In the genomic region with DNA sequence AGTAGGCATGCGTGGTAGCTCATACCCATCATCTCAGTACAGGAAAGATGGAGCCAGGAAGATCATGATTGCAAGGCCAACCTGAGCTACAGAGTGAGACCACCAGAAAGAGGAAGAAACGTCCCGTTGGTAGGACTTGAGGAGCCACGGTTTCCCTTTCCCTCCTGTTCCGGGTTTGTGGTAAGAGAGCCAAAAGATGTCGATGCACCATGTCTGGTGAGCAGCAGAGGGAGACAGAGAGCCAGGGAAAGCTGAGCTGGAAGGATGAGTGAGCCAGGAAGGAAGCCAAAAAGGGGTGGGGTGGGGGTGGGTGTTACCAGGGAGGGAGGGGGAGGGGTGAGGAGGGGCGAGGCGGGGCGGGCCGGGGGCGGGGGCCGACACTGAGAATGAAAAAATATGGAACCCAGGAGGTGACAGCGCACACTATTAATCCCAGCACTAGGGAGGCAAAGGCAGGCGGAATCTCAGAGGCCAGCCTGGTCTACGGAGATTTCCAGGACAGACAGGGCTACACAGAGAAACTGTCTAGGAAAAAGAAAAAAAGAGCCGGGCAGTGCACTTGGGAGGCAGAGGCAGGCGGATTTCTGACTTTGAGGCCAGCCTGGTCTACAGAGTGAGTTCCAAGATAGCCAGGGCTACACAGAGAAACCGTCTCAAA, we compare ENCODE assay signal across 8 mouse cellular contexts. TPM values are rescaled to one million over a fixed set of nuclear protein-coding genes. Genes with fewer than 3 reads are reported as not detected.
DNase-seq lines count a peak whose midpoint lies in the region; ATAC-seq lines count a peak whose summit lies in the region.

No protein-coding gene starts in this region.

- H3K4me3 ChIP-seq in embryonic facial prominence, embryonic 15.5 days (replicated peaks), result 0 out of 2 replicates have a peak overlapping the region, but pooled peaks have one; percentile 13
- H3K4me3 ChIP-seq in heart, embryonic 10.5 days, result peak overlapping the region; percentile 38
- H3K4me3 ChIP-seq in kidney, embryonic 15.5 days (replicated peaks), result 0 out of 2 replicates have a peak overlapping the region, but pooled peaks have one; percentile 11
- H3K4me3 ChIP-seq in neural tube, embryonic 11.5 days (ENCODE audit: low read depth, low read length), result no peak overlapping the region

- H3K9ac ChIP-seq in embryonic facial prominence, embryonic 15.5 days, result no peak overlapping the region
- no peak overlapping the region for H3K9ac ChIP-seq in kidney, embryonic 15.5 days
- H3K9ac ChIP-seq in neural tube, embryonic 11.5 days (ENCODE audit: low read length), result no peak overlapping the region

- no peaks in the 10 kb centered on the region for H3K27me3 ChIP-seq in embryonic facial prominence, embryonic 15.5 days
- no peaks in the 10 kb centered on the region for H3K27me3 ChIP-seq in heart, embryonic 10.5 days (ENCODE audit: insufficient read depth, poor library complexity, severe bottlenecking)
- H3K27me3 ChIP-seq in kidney, embryonic 15.5 days, result no peaks in the 10 kb centered on the region
- H3K27me3 ChIP-seq in neural tube, embryonic 11.5 days (ENCODE audit: control insufficient read depth, insufficient read depth, low read length), result no peaks in the 10 kb centered on the region

- no peak; the same call in 1 of the 2 replicates for ATAC-seq in embryonic facial prominence, embryonic 15.5 days (ENCODE audit: insufficient number of reproducible peaks, low FRiP score, low TSS enrichment, low read depth)
- no peak; the same call in 1 of the 2 replicates for ATAC-seq in kidney, embryonic 15.5 days (replicated peaks; ENCODE audit: low FRiP score)
- ATAC-seq in neural tube, embryonic 11.5 days (ENCODE audit: insufficient read depth, low FRiP score, low TSS enrichment), result no peak

- no peak overlapping the region for H3K27ac ChIP-seq in embryonic facial prominence, embryonic 15.5 days (replicated peaks)
- peak overlapping the region; percentile 73 for H3K27ac ChIP-seq in heart, embryonic 10.5 days
- no peak overlapping the region for H3K27ac ChIP-seq in kidney, embryonic 15.5 days
- H3K27ac ChIP-seq in neural tube, embryonic 11.5 days (ENCODE audit: low read depth, low read length), result no peak overlapping the region

- H3K4me2 ChIP-seq in embryonic facial prominence, embryonic 15.5 days (replicated peaks), result peak overlapping the region; percentile 39
- peak overlapping the region; percentile 40; the same call in 1 of the 2 replicates for H3K4me2 ChIP-seq in kidney, embryonic 15.5 days
- no peak overlapping the region for H3K4me2 ChIP-seq in neural tube, embryonic 11.5 days (ENCODE audit: low read depth)

- peak; percentile 67 for DNase-seq in CD4-positive helper T cell, adult 2 months (ENCODE audit: low read depth, low spot score)
- peak; percentile 84 for DNase-seq in adrenal gland, postnatal 10 days
- peak; percentile 88 for DNase-seq in heart, embryonic 10.5 days (ENCODE audit: low spot score)
- DNase-seq in liver, result peak; percentile 84
- peak; percentile 70 for DNase-seq in neural tube, embryonic 11.5 days (ENCODE audit: low spot score)
- peak; percentile 64 for DNase-seq in testis, postnatal 14 days (ENCODE audit: low spot score)

- H3K9me3 ChIP-seq in embryonic facial prominence, embryonic 15.5 days (replicated peaks), result no peaks in the 10 kb centered on the region
- no peaks in the 10 kb centered on the region for H3K9me3 ChIP-seq in heart, embryonic 10.5 days
- no peaks in the 10 kb centered on the region for H3K9me3 ChIP-seq in kidney, embryonic 15.5 days (replicated peaks)
- H3K9me3 ChIP-seq in neural tube, embryonic 11.5 days (ENCODE audit: control insufficient read depth, low read length), result no peaks in the 10 kb centered on the region

- H3K36me3 ChIP-seq in embryonic facial prominence, embryonic 15.5 days, result no peaks in the 10 kb centered on the region
- no peaks in the 10 kb centered on the region for H3K36me3 ChIP-seq in heart, embryonic 10.5 days
- H3K36me3 ChIP-seq in kidney, embryonic 15.5 days, result no peaks in the 10 kb centered on the region
- H3K36me3 ChIP-seq in neural tube, embryonic 11.5 days (ENCODE audit: control insufficient read depth, insufficient read depth, low read length), result no peaks in the 10 kb centered on the region

- WGBS in embryonic facial prominence, embryonic 15.5 days, result 22% methylated on average over 17 of the region's 18 CpGs
- 24% methylated on average over 17 of the region's 18 CpGs for WGBS in heart, embryonic 10.5 days
- WGBS in kidney, embryonic 15.5 days, result 33% methylated on average over 13 of the region's 18 CpGs
- WGBS in neural tube, embryonic 11.5 days, result 41% methylated on average over 12 of the region's 18 CpGs

- peaks cover 21% of the 10 kb centered on the region for H3K4me1 ChIP-seq in embryonic facial prominence, embryonic 15.5 days
- peaks cover 25% of the 10 kb centered on the region for H3K4me1 ChIP-seq in heart, embryonic 10.5 days
- H3K4me1 ChIP-seq in kidney, embryonic 15.5 days, result peaks cover 31% of the 10 kb centered on the region
- H3K4me1 ChIP-seq in neural tube, embryonic 11.5 days (ENCODE audit: control insufficient read depth, insufficient read depth, low read length), result peaks cover 11% of the 10 kb centered on the region

RNA-seq across cellular contexts. Expression of a gene that starts 14.0 kb away (rescaled TPM):
- total RNA-seq in adrenal gland, postnatal 10 days (2021), result 10 to 100 TPM; 17.5 to 25.7 TPM
- polyA plus RNA-seq in embryonic facial prominence, embryonic 15.5 days (2015; fragmentation: Nextera tagmentation; extraction: Ambion mirVana), result 17.0 and 18.6 TPM in 2 replicates
- 13.3 and 14.9 TPM in 2 replicates for polyA plus RNA-seq in heart, embryonic 10.5 days (2016; fragmentation: Nextera tagmentation; extraction: Ambion mirVana)
- polyA plus RNA-seq in kidney, embryonic 15.5 days (2015; fragmentation: Nextera tagmentation; extraction: Ambion mirVana), result 20.3 and 20.7 TPM in 2 replicates
- 20.1 and 25.3 TPM in 2 replicates for polyA plus RNA-seq in neural tube, embryonic 11.5 days (2014; fragmentation: Nextera tagmentation; extraction: Ambion mirVana)

RNA-seq across cellular contexts. Expression of a gene that starts 20.5 kb away (rescaled TPM):
- total RNA-seq in adrenal gland, postnatal 10 days (2021), result 10 to 100 TPM; 69.2 to 74.3 TPM
- polyA plus RNA-seq in embryonic facial prominence, embryonic 15.5 days (2015; fragmentation: Nextera tagmentation; extraction: Ambion mirVana), result 47.0 and 55.0 TPM in 2 replicates
- polyA plus RNA-seq in heart, embryonic 10.5 days (2016; fragmentation: Nextera tagmentation; extraction: Ambion mirVana), result 18.0 and 29.0 TPM in 2 replicates
- polyA plus RNA-seq in kidney, embryonic 15.5 days (2015; fragmentation: Nextera tagmentation; extraction: Ambion mirVana), result 26.8 and 28.8 TPM in 2 replicates
- polyA plus RNA-seq in neural tube, embryonic 11.5 days (2014; fragmentation: Nextera tagmentation; extraction: Ambion mirVana), result 76.3 and 79.9 TPM in 2 replicates
